Mouse (Mus musculus): ENCODE results near the gene Vps26c.

- TF ChIP-seq CTCF (IDR thresholded peaks at IDR 0.05; ENCODE audit: borderline replicate concordance, control insufficient read depth, extremely low read depth, insufficient read depth, low read length, poor library complexity) (no peak), POLR2A (IDR thresholded peaks at IDR 0.05; ENCODE audit: control insufficient read depth, extremely low read depth, insufficient read depth, low read length, poor library complexity) (no peak)
These were observed 7.0 kb upstream of the Vps26c start for GRCm38 (mm10) chr16:94533679-94534078.

All from thymus, adult 2 months (tissue).